Mouse (Mus musculus): ENCODE results near the gene Pet100. TPM values are rescaled to one million over a fixed set of nuclear protein-coding genes. Genes with fewer than 3 reads are reported as not detected.

Pet100 gene
- total RNA-seq, 2 experiments from 2014 or later, result 72.8 to 84.1 TPM

DNA sequence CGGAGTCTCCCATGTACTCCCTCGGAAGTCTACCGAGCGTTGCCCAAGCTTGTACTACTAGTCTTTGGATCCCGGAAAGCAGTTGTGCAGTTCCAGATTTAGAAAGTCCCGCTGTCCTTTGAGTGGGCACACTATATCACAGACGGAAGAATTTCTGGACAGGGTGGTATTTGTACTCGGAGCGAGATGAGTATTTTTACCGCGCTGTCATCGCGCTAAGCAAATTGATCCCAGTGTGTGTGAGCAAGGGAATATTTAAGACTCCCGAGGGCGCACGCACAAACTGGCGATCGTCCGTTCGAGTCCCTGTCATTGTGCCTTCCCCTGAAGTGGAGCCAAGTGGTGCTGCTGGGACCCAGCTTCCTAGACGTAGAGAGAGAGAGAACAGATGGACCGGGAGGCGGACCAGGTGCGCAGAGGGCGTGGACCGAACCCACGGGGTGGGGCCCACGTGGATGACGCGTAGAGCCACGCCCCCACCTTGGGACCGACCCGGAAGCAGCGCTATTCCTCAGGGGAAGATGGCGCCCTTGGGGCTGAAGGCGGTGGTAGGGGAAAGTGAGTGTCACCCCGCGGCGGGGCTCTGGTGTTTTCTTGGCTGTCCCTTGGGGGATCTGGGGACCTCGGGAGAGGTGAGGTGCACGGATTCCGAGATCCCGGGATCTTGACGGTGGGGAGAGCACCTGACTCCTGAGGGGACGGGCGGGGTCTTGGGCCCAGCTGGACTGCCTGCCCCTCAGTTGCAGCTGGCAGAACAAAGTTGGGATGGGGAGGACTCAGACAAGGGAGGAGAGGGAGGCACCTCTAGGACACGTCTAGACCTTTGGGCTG, 9.5 kb downstream of the Pet100 start, which contains the start of gene Stxbp2:
Stxbp2 (plus strand) TSS at position 309 of the 831 bp plus-strand sequence.
- Histone ChIP-seq H3K4me3 (peak within 1 kb of the TSS; percentile 51), H3K27ac (no peak within 1 kb of the TSS)
- intact Hi-C loops (cut with DNase I), result no loop called here
- peak; percentile 19; the same call in 1 of the 2 replicates for TF ChIP-seq CTCF (IDR thresholded peaks at IDR 0.05)
- peak; percentile 77 to 78 for DNase-seq (ENCODE audit: extremely low spot score in 1 of 2, low spot score in 2 of 2)

DNA sequence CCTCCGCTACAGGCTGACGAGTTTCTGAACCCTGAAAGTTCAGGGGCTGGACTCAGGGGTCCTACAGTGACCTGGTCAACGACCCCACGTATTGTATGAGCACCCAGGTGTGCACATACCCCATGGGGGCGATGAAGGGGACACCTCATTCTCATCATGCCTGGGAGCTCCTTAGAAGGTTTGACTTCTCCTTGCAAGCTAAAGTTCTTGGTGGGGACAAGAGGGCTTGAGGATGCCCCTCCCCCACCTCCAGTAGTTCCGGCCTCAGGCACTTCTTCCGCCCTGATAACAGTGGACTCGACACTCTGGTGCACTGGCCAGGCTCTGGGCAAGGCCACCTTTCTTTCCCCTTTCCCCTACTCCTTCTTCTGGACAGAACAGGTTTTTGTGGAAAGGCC, 10.1 kb downstream of the Pet100 start:
- Histone ChIP-seq H3K27ac (no peak overlapping the region), H3K4me3 (peak overlapping the region; percentile 51)
- TF ChIP-seq CTCF (IDR thresholded peaks at IDR 0.05), result no peak
- DNase-seq (ENCODE audit: extremely low spot score in 1 of 2, low spot score in 2 of 2), result no peak
- intact Hi-C loops (cut with DNase I), result no loop called here

GRCm38 (mm10) chr8:3645804-3646203, 24.5 kb downstream of the Pet100 start:
- intact Hi-C loops (cut with DNase I), result loop anchor here (1.0 kb wide), 1 partner anchor 26 kb away; the partner anchor contains the start of gene Fcor
- no peak; the same call in 1 of the 2 replicates for TF ChIP-seq CTCF (IDR thresholded peaks at IDR 0.05)

DNA sequence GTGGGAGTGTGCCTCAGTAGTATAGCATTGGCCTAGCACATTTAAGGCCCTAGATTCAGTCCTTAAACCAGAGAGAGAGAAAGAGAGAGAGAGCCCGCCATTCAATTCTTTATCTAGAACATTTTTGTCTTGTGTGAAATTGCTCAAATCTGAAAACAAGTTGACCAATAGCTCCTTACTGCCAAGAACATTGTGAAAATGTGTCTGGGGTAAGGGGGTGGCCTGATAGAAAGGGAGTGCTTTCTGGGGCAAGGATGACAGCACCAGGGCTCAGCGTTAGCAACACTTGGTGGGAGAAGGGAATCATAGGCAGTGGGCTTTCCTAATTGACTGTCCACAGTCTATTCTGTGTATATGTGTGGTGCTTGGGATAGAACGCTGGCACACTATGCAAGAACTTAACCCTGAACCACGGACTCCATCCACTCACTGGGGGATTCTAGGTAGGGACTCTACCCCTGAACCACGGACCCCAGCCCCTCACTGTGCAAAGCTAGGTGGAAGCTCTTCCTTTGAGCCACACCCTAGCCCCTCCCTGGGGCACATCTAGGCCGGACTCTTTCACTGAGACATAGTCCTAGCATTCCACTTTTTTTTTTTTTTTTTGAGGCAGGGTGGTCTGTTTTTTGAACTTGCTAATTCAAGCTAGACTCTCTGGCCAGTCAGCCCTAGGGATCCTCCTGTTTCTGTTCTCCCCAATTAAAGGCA, 25.6 kb downstream of the Pet100 start:
- TF ChIP-seq CTCF (IDR thresholded peaks at IDR 0.05), result no peak
- Histone ChIP-seq H3K4me3 (no peak overlapping the region), H3K27ac (no peak overlapping the region)
- no peak for DNase-seq (ENCODE audit: extremely low spot score in 1 of 2, low spot score in 2 of 2)
- intact Hi-C loops (cut with DNase I), result no loop called here

More at GRCm38 (mm10) chr8:3645804-3646203, 24.5 kb downstream of the Pet100 start:
- H3K27ac ChIP-seq, result no peak overlapping the region
- H3K4me3 ChIP-seq, result no peak overlapping the region
- DNase-seq (ENCODE audit: extremely low spot score in 1 of 2, low spot score in 2 of 2), result no peak

- no peak for TF ChIP-seq CTCF (IDR thresholded peaks at IDR 0.05)
- Histone ChIP-seq H3K27ac (no peak overlapping the region), H3K4me3 (no peak overlapping the region)
- no peak for DNase-seq (ENCODE audit: extremely low spot score in 1 of 2, low spot score in 2 of 2)
- intact Hi-C loops (cut with DNase I), result no loop called here
Observed at GRCm38 (mm10) chr8:3647561-3647960, 26.2 kb downstream of the Pet100 start.

- Histone ChIP-seq H3K27ac (no peak overlapping the region), H3K4me3 (no peak overlapping the region)
- DNase-seq (ENCODE audit: extremely low spot score in 1 of 2, low spot score in 2 of 2), result no peak
- intact Hi-C loops (cut with DNase I), result no loop called here
- no peak for TF ChIP-seq CTCF (IDR thresholded peaks at IDR 0.05)
Observed at GRCm38 (mm10) chr8:3648268-3648667, 26.9 kb downstream of the Pet100 start.

DNA sequence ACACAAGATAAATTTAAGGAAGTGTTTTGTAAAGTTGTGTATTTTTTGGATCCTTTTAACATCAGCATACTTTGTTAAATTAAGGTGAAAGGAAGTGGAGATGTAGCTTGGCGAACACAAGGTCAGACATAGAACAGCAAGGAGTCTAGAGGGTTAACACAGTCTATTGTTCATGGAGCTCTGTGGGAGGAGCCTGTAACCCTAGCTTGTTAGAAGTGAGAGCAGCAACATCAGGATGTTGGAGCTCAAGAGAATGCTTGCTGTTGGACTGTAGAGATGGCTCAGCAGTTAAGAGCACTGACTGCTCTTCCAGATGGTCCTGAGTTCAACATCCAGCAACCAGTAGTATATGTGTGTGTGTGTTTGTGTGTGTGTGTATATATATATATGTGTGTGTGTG, 27.6 kb downstream of the Pet100 start:
- no peak for DNase-seq (ENCODE audit: extremely low spot score in 1 of 2, low spot score in 2 of 2)
- Histone ChIP-seq H3K4me3 (no peak overlapping the region), H3K27ac (no peak overlapping the region)
- intact Hi-C loops (cut with DNase I), result no loop called here
- TF ChIP-seq CTCF (IDR thresholded peaks at IDR 0.05), result no peak

GRCm38 (mm10) chr8:3652845-3653244, 31.5 kb downstream of the Pet100 start:
- no peak for DNase-seq (ENCODE audit: extremely low spot score in 1 of 2, low spot score in 2 of 2)
- intact Hi-C loops (cut with DNase I), result no loop called here
- no peak for TF ChIP-seq CTCF (IDR thresholded peaks at IDR 0.05)
- Histone ChIP-seq H3K4me3 (no peak overlapping the region), H3K27ac (no peak overlapping the region)

DNA sequence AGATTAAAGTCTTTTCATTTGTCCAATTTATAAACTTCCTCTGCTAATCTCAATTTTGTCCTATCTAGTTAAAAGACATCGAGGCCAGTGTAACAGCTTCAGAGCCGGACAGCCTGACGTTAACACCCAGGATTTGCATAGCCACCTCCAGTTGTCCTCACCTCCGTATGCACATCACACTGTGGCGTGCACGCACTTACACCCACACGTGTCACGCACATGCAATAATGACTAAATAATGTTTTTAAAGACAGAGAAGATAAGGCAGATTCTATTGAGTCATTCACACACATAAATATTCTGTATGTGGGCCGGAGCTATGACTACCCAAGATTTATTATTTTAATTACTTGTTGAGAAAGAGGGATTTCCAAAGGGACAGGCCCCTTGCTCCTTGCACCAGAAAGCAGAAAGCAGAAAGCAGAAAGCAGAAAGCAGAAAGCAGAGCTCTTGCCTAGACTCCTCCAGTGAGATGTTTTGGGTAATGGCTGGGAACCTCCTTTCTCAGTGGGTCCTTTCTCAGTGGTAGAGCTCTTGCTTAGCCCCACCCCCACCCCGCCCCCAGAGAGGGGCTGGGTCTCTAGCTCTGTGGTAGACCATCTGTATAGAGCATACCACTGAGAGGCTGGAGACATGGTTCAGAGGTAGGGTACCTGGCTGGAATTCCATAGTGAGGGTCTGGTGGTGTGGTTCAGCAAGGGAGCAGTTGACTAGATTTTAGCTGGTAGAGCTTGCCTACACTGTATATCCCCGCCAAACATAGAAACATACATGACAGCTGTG, 33.6 kb downstream of the Pet100 start:
- intact Hi-C loops (cut with DNase I), result no loop called here
- Histone ChIP-seq H3K27ac (no peak overlapping the region), H3K4me3 (no peak overlapping the region)
- DNase-seq (ENCODE audit: extremely low spot score in 1 of 2, low spot score in 2 of 2), result no peak
- no peak for TF ChIP-seq CTCF (IDR thresholded peaks at IDR 0.05)

GRCm38 (mm10) chr8:3655526-3655925, 34.2 kb downstream of the Pet100 start, which contains the start of gene Retn:
Gene Retn, plus strand, starts transcription at chr8:3655770.
- H3K27ac ChIP-seq, result no peak within 1 kb of the TSS
- intact Hi-C loops (cut with DNase I), result no loop called here
- DNase-seq (ENCODE audit: extremely low spot score in 1 of 2, low spot score in 2 of 2), result no peak
- TF ChIP-seq CTCF (IDR thresholded peaks at IDR 0.05), result no peak
- no peak within 1 kb of the TSS for H3K4me3 ChIP-seq

DNA sequence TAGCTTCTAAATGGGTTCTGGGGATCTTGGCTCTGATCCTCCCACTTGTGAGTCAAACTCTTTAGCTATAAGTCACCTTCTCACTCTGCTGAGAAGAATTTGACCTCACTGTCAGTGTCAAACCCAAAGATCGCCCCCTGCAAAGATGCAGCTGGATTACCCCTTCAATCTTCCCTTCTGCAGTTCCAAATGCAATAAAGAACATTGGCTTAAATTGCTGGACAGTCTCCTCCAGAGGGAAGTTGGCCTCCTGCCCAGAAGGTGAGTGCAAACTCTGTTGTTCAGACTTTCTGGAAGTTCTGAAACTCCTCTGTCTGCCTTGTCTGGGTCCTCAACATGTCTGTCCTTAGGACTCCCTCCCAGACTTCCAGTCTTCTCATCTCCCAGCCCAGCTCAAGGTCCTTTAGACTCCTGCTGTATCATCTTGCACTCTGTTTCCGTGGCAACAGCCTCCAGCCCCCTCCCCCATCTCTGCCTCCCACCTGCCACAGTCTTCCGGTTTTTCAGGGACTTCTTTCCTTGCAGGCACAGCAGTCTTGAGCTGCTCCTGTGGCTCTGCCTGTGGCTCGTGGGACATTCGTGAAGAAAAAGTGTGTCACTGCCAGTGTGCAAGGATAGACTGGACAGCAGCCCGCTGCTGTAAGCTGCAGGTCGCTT, 35.5 kb downstream of the Pet100 start:
- Histone ChIP-seq H3K4me3 (no peak overlapping the region), H3K27ac (no peak overlapping the region)
- DNase-seq (ENCODE audit: extremely low spot score in 1 of 2, low spot score in 2 of 2), result peak; percentile 35 to 49
- intact Hi-C loops (cut with DNase I), result no loop called here
- TF ChIP-seq CTCF (IDR thresholded peaks at IDR 0.05), result no peak

Measured in left cerebral cortex, adult 2 months (tissue).